Mouse (Mus musculus) midbrain, embryonic 10.5 days (tissue): ENCODE measurements around the gene Mturn. TPM values are rescaled to one million over a fixed set of nuclear protein-coding genes. Genes with fewer than 3 reads are reported as not detected.

Experiments
- DNase-seq: peaks from one replicate; pipeline ENCODE4 v3.0.0-alpha.2; 2017; ENCODE audit warnings: low spot score
- H3K27ac ChIP-seq: fragments of 300-500 bp; sonication (generic); replicated peaks from 2 replicates; pipeline ENCODE4 v1.5.1; 2016; ENCODE audit warnings: mild to moderate bottlenecking
- H3K27me3 ChIP-seq: fragments of 300-500 bp; sonication (generic); 2 replicates; pipeline ENCODE4 v1.6.1; 2016; ENCODE audit warnings: low read depth, mild to moderate bottlenecking; ENCODE audit not compliant: poor library complexity, severe bottlenecking
- H3K36me3 ChIP-seq: fragments of 300-500 bp; sonication (generic); 2 replicates; pipeline ENCODE4 v1.6.1; 2016; ENCODE audit warnings: mild to moderate bottlenecking, moderate library complexity
- H3K4me1 ChIP-seq: fragments of 300-500 bp; sonication (generic); 2 replicates; pipeline ENCODE4 v1.6.1; 2016
- H3K4me3 ChIP-seq: fragments of 300-500 bp; sonication (generic); 2 replicates; pipeline ENCODE4 v1.5.1; 2016; ENCODE audit warnings: mild to moderate bottlenecking, moderate library complexity
- H3K9me3 ChIP-seq: fragments of 300-500 bp; sonication (generic); replicated peaks from 2 replicates; pipeline ENCODE4 v1.6.1; 2016; ENCODE audit warnings: mild to moderate bottlenecking
- WGBS: fragments of 180-500 bp; shearing (Covaris S2); methylation state at CpG from one replicate; pipeline ENCODE4 v1.1.7; 2016; 5-methylcytosine and 5-hydroxymethylcytosine counted together
- polyA plus RNA-seq: library from polyadenylated mRNA; unstranded; fragments of >200 nt; fragmentation: Nextera tagmentation; extraction: Ambion mirVana; gene quantifications from 2 replicates; pipeline ENCODE4 v1.2.1, GENCODE M21; 2016

Gene Mturn
- 14.9 and 28.9 TPM in 2 replicates for polyA plus RNA-seq

- 5% methylated on average over 48 of the region's 48 CpGs for WGBS
Measured at GRCm38 (mm10) chr6:54680891-54681745, at the start of gene Mturn. Mturn (plus strand) TSS chr6:54681624.

GRCm38 (mm10) chr6:54639877-54640276 lies 41.5 kb upstream of the Mturn start:
- H3K4me3 ChIP-seq, result no peak overlapping the region
- no peaks in the 10 kb centered on the region; the same call in 1 of the 2 replicates for H3K4me1 ChIP-seq
- WGBS, result 95% methylated on average over 3 of the region's 3 CpGs
- H3K9me3 ChIP-seq, result no peaks in the 10 kb centered on the region
- no peak for DNase-seq
- H3K27me3 ChIP-seq, result no peaks in the 10 kb centered on the region
- H3K27ac ChIP-seq, result no peak overlapping the region
- H3K36me3 ChIP-seq, result peaks cover 12% of the 10 kb centered on the region; the same call in 1 of the 2 replicates

More at GRCm38 (mm10) chr6:54680891-54681745, at the start of gene Mturn:
- peak within 1 kb of the TSS; percentile 96 for H3K4me3 ChIP-seq
- no peaks in the 10 kb centered on the region for H3K36me3 ChIP-seq
- peaks cover 19% of the 10 kb centered on the region for H3K4me1 ChIP-seq
- no peaks in the 10 kb centered on the region for H3K9me3 ChIP-seq
- peak; percentile 96 for DNase-seq
- H3K27ac ChIP-seq, result peak within 1 kb of the TSS; percentile 88
- peaks cover 33% of the 10 kb centered on the region for H3K27me3 ChIP-seq

- no peaks in the 10 kb centered on the region for H3K27me3 ChIP-seq
- no peaks in the 10 kb centered on the region; the same call in 1 of the 2 replicates for H3K4me1 ChIP-seq
- H3K4me3 ChIP-seq, result no peak overlapping the region
- no peaks in the 10 kb centered on the region for H3K9me3 ChIP-seq
- 88% methylated on average over 2 of the region's 2 CpGs for WGBS
- no peak overlapping the region for H3K27ac ChIP-seq
- DNase-seq, result no peak
- H3K36me3 ChIP-seq, result peaks cover 12% of the 10 kb centered on the region; the same call in 1 of the 2 replicates
Measured at GRCm38 (mm10) chr6:54641953-54642352, 39.5 kb upstream of the Mturn start.

GRCm38 (mm10) chr6:54643181-54643580 lies 38.2 kb upstream of the Mturn start:
- WGBS, result 88% methylated on average over 4 of the region's 4 CpGs
- H3K27me3 ChIP-seq, result no peaks in the 10 kb centered on the region

GRCm38 (mm10) chr6:54655471-54656095 lies 25.8 kb upstream of the Mturn start:
- Histone ChIP-seq H3K27me3 (no peaks in the 10 kb centered on the region), H3K9me3 (no peaks in the 10 kb centered on the region), H3K36me3 (no peaks in the 10 kb centered on the region), H3K27ac (no peak overlapping the region), H3K4me3 (no peak overlapping the region), H3K4me1 (no peaks in the 10 kb centered on the region)
- no peak for DNase-seq
- WGBS, result 86% methylated on average over 11 of the region's 11 CpGs

More at GRCm38 (mm10) chr6:54643181-54643580, 38.2 kb upstream of the Mturn start:
- no peak for DNase-seq
- H3K4me3 ChIP-seq, result no peak overlapping the region
- H3K9me3 ChIP-seq, result no peaks in the 10 kb centered on the region
- no peak overlapping the region for H3K27ac ChIP-seq
- H3K36me3 ChIP-seq, result peaks cover 11% of the 10 kb centered on the region; the same call in 1 of the 2 replicates
- H3K4me1 ChIP-seq, result no peaks in the 10 kb centered on the region; the same call in 1 of the 2 replicates

GRCm38 (mm10) chr6:54657861-54658260 lies 23.6 kb upstream of the Mturn start:
- Histone ChIP-seq H3K36me3 (no peaks in the 10 kb centered on the region), H3K4me3 (no peak overlapping the region), H3K27ac (no peak overlapping the region), H3K9me3 (no peaks in the 10 kb centered on the region), H3K27me3 (no peaks in the 10 kb centered on the region), H3K4me1 (no peaks in the 10 kb centered on the region)
- DNase-seq, result no peak
- WGBS, result 93% methylated on average over 6 of the region's 6 CpGs

- Histone ChIP-seq H3K27ac (no peak overlapping the region), H3K27me3 (no peaks in the 10 kb centered on the region), H3K36me3 (no peaks in the 10 kb centered on the region), H3K9me3 (no peaks in the 10 kb centered on the region; the same call in 1 of the 2 replicates), H3K4me3 (no peak overlapping the region), H3K4me1 (no peaks in the 10 kb centered on the region)
- 91% methylated on average over 6 of the region's 6 CpGs for WGBS
- no peak for DNase-seq
Measured at GRCm38 (mm10) chr6:54669868-54670267, 11.6 kb upstream of the Mturn start.

GRCm38 (mm10) chr6:54672901-54673300 lies 8.5 kb upstream of the Mturn start:
- Histone ChIP-seq H3K9me3 (no peaks in the 10 kb centered on the region), H3K36me3 (no peaks in the 10 kb centered on the region), H3K27ac (no peak overlapping the region), H3K4me3 (no peak overlapping the region), H3K4me1 (no peaks in the 10 kb centered on the region), H3K27me3 (no peaks in the 10 kb centered on the region)
- no peak for DNase-seq
- 45% methylated on average over 5 of the region's 5 CpGs for WGBS

GRCm38 (mm10) chr6:54679686-54680085 lies 1.7 kb upstream of the Mturn start:
- 82% methylated on average over 5 of the region's 5 CpGs for WGBS
- Histone ChIP-seq H3K9me3 (no peaks in the 10 kb centered on the region), H3K4me1 (peaks cover 19% of the 10 kb centered on the region), H3K4me3 (no peak overlapping the region), H3K27me3 (peaks cover 33% of the 10 kb centered on the region), H3K27ac (no peak overlapping the region), H3K36me3 (no peaks in the 10 kb centered on the region)
- no peak for DNase-seq

- Histone ChIP-seq H3K4me1 (peaks cover 19% of the 10 kb centered on the region), H3K27me3 (peaks cover 33% of the 10 kb centered on the region), H3K27ac (peak overlapping the region; percentile 88), H3K9me3 (no peaks in the 10 kb centered on the region), H3K4me3 (peak overlapping the region; percentile 96), H3K36me3 (no peaks in the 10 kb centered on the region)
- no peak for DNase-seq
- WGBS, result under 1% methylated on average over 61 of the region's 61 CpGs
Measured at GRCm38 (mm10) chr6:54681746-54682428, 463 bp downstream of the Mturn start.

- peaks cover 19% of the 10 kb centered on the region for H3K4me1 ChIP-seq
- DNase-seq, result no peak
- peaks cover 2% of the 10 kb centered on the region; the same call in 1 of the 2 replicates for H3K36me3 ChIP-seq
- WGBS, result 86% methylated on average over 4 of the region's 4 CpGs
- no peak overlapping the region for H3K4me3 ChIP-seq
- H3K27ac ChIP-seq, result no peak overlapping the region
- H3K27me3 ChIP-seq, result peaks cover 33% of the 10 kb centered on the region
- H3K9me3 ChIP-seq, result no peaks in the 10 kb centered on the region
Measured at GRCm38 (mm10) chr6:54684085-54684484, 2.7 kb downstream of the Mturn start.

- H3K4me3 ChIP-seq, result no peak overlapping the region
- H3K27me3 ChIP-seq, result peaks cover 25% of the 10 kb centered on the region
- no peak for DNase-seq
- peaks cover 19% of the 10 kb centered on the region for H3K4me1 ChIP-seq
- H3K27ac ChIP-seq, result no peak overlapping the region
- H3K36me3 ChIP-seq, result peaks cover 5% of the 10 kb centered on the region; the same call in 1 of the 2 replicates
- 85% methylated on average over 5 of the region's 5 CpGs for WGBS
- H3K9me3 ChIP-seq, result no peaks in the 10 kb centered on the region
Measured at GRCm38 (mm10) chr6:54685103-54685502, 3.7 kb downstream of the Mturn start.
